Mouse (Mus musculus): ENCODE data around the gene Herpud1. TPM values are rescaled to one million over a fixed set of nuclear protein-coding genes. Genes with fewer than 3 reads are reported as not detected.

Herpud1 gene
- total and polyA plus RNA-seq, 3 experiments = 124 to 257 (median 206) TPM

- Histone ChIP-seq H3K9me3 (replicated peaks; ENCODE audit: low read length) (peaks cover 6% of the 10 kb centered on the region), H3K9ac (ENCODE audit: insufficient read depth, low read depth) (peak overlapping the region; percentile 74), H3K79me2 (replicated peaks; ENCODE audit: control insufficient read depth, extremely low read depth, insufficient read depth, poor library complexity, severe bottlenecking) (peaks cover 42% of the 10 kb centered on the region), H3K36me3 (replicated peaks in 1 of 2; ENCODE audit: control insufficient read depth in 1 of 2, insufficient read depth in 1 of 2, low read length in 1 of 2) (peaks cover 14 to 24% of the 10 kb centered on the region in 2 experiments), H3K27me3 (replicated peaks) (no peaks in the 10 kb centered on the region), H3K4me3 (replicated peaks in 1 of 3; ENCODE audit: low read depth in 2 of 3, low read length in 2 of 3, poor library complexity in 1 of 3) (peak overlapping the region; percentile 52 to 71 (median 54)), H3K27ac (ENCODE audit: insufficient read depth, low read depth) (peak overlapping the region; percentile 56), H3K4me2 (ENCODE audit: insufficient read depth, low read depth, poor library complexity, severe bottlenecking) (peak overlapping the region; percentile 59), H3K4me1 (ENCODE audit: control insufficient read depth in 1 of 2, insufficient read depth in 2 of 2) (peaks cover 7 to 34% of the 10 kb centered on the region in 2 experiments)
- DNase-seq (ENCODE audit: extremely low read depth) = no peak
- in situ Hi-C loops (cut with MboI; ENCODE audit: low pct_ligation_motif_present, low pct_unique_long_range_greater_than_20kb, low sequenced_read_pairs) (no loop called here), dilution Hi-C loops (cut with MboI; ENCODE audit: extremely low pct_ligation_motif_present, extremely low pct_unique_long_range_greater_than_20kb, low sequenced_read_pairs) (no loop called here)
- TF ChIP-seq CHD1 (IDR thresholded peaks at IDR 0.05; ENCODE audit: low read depth, low read length) (0 out of 2 replicates have a peak, but pooled peaks have one; percentile 28), MAZ (IDR thresholded peaks at IDR 0.05; ENCODE audit: low read depth, low read length) (no peak)
These were observed 578 bp upstream of the Herpud1 start for GRCm38 (mm10) chr8:94385506-94386213.

- H3K4me1 ChIP-seq (ENCODE audit: control insufficient read depth in 1 of 2, insufficient read depth in 2 of 2) = peaks cover 11 to 45% of the 10 kb centered on the region in 2 experiments
- dilution Hi-C loops (cut with MboI; ENCODE audit: extremely low pct_ligation_motif_present, extremely low pct_unique_long_range_greater_than_20kb, low sequenced_read_pairs) = no loop called here
- H3K9ac ChIP-seq (ENCODE audit: insufficient read depth, low read depth) = peak overlapping the region; percentile 95
- H3K27me3 ChIP-seq (replicated peaks) = no peaks in the 10 kb centered on the region
- H3K79me2 ChIP-seq (replicated peaks; ENCODE audit: control insufficient read depth, extremely low read depth, insufficient read depth, poor library complexity, severe bottlenecking) = peaks cover 52% of the 10 kb centered on the region
- H3K4me2 ChIP-seq (ENCODE audit: insufficient read depth, low read depth, poor library complexity, severe bottlenecking) = 0 out of 2 replicates have a peak overlapping the region, but pooled peaks have one; percentile 76
- H3K27ac ChIP-seq (ENCODE audit: insufficient read depth, low read depth) = peak overlapping the region; percentile 87
- H3K36me3 ChIP-seq (replicated peaks in 1 of 2; ENCODE audit: control insufficient read depth in 1 of 2, insufficient read depth in 1 of 2, low read length in 1 of 2) = peaks cover 29 to 39% of the 10 kb centered on the region in 2 experiments
- peak overlapping the region; percentile 71 to 97 (median 92) for H3K4me3 ChIP-seq (replicated peaks in 1 of 3; ENCODE audit: low read depth in 2 of 3, low read length in 2 of 3, poor library complexity in 1 of 3)
- DNase-seq (ENCODE audit: extremely low read depth) = peak; percentile 89
- in situ Hi-C loops (cut with MboI; ENCODE audit: low pct_ligation_motif_present, low pct_unique_long_range_greater_than_20kb, low sequenced_read_pairs) = no loop called here
- peaks cover 6% of the 10 kb centered on the region for H3K9me3 ChIP-seq (replicated peaks; ENCODE audit: low read length)
- no peak for TF ChIP-seq NRF1 (IDR thresholded peaks at IDR 0.05; ENCODE audit: low read depth, low read length)
- peak; percentile 83 for TF ChIP-seq BHLHE40 (IDR thresholded peaks at IDR 0.05; ENCODE audit: low read depth, low read length)
- no peak; the same call in 1 of the 2 replicates for TF ChIP-seq MYC (IDR thresholded peaks at IDR 0.05; ENCODE audit: low read depth, low read length)
- no peak for TF ChIP-seq ELF1 (IDR thresholded peaks at IDR 0.05; ENCODE audit: low read depth, low read length)
- TF ChIP-seq ETS1 (conservative IDR thresholded peaks at IDR 0.05; ENCODE audit: low read depth, low read length) = peak; percentile 59
- no peak for TF ChIP-seq CHD1 (IDR thresholded peaks at IDR 0.05; ENCODE audit: low read depth, low read length)
- no peak for TF ChIP-seq ZC3H11A (IDR thresholded peaks at IDR 0.05; ENCODE audit: low read depth, low read length)
- peak; percentile 66; the same call in 1 of the 2 replicates for TF ChIP-seq CHD2 (IDR thresholded peaks at IDR 0.05; ENCODE audit: low read length)
- no peak for TF ChIP-seq TBP (conservative IDR thresholded peaks at IDR 0.05; ENCODE audit: low read depth, low read length)
- TF ChIP-seq E2F4 (IDR thresholded peaks at IDR 0.05; ENCODE audit: insufficient replicate concordance, low read depth, low read length) = no peak
- no peak; the same call in 1 of the 2 replicates for TF ChIP-seq ZMIZ1 (IDR thresholded peaks at IDR 0.05; ENCODE audit: low read depth, low read length)
- TF ChIP-seq USF1 (IDR thresholded peaks at IDR 0.05; ENCODE audit: low read depth, low read length) = peak; percentile 81
- TF ChIP-seq NELFE (IDR thresholded peaks at IDR 0.05; ENCODE audit: low read depth, low read length) = no peak
- TF ChIP-seq MEF2A (IDR thresholded peaks at IDR 0.05; ENCODE audit: borderline replicate concordance, low read depth, low read length) = peak; percentile 19; the same call in 1 of the 2 replicates
- TF ChIP-seq EP300 (IDR thresholded peaks at IDR 0.05; ENCODE audit: low read length) = no peak
- no peak for TF ChIP-seq UBTF (IDR thresholded peaks at IDR 0.05; ENCODE audit: low read depth, low read length)
- no peak for TF ChIP-seq JUND (conservative IDR thresholded peaks at IDR 0.05; ENCODE audit: low read depth, low read length)
- no peak; the same call in 1 of the 2 replicates for TF ChIP-seq USF2 (conservative IDR thresholded peaks at IDR 0.05; ENCODE audit: low read depth, low read length)
- peak; percentile 56 for TF ChIP-seq POLR2A (IDR thresholded peaks at IDR 0.05; ENCODE audit: low read depth, low read length)
- TF ChIP-seq POLR2AphosphoS2 (IDR thresholded peaks at IDR 0.05; ENCODE audit: low read depth, low read length) = peak; percentile 93; the same call in 1 of the 2 replicates
- peak; percentile 93 for TF ChIP-seq SIN3A (IDR thresholded peaks at IDR 0.05; ENCODE audit: low read length)
- TF ChIP-seq MAFK (IDR thresholded peaks at IDR 0.05; ENCODE audit: insufficient replicate concordance, low read length) = no peak
- 0 out of 2 replicates have a peak, but pooled peaks have one; percentile 1 for TF ChIP-seq SMC3 (IDR thresholded peaks at IDR 0.05; ENCODE audit: low read depth, low read length)
- no peak for TF ChIP-seq ZKSCAN1 (IDR thresholded peaks at IDR 0.05; ENCODE audit: borderline replicate concordance, low read depth, low read length)
- TF ChIP-seq HCFC1 (IDR thresholded peaks at IDR 0.05; ENCODE audit: low read depth, low read length) = no peak; the same call in 1 of the 2 replicates
- TF ChIP-seq MXI1 (IDR thresholded peaks at IDR 0.05; ENCODE audit: low read depth, low read length) = peak; percentile 99
- TF ChIP-seq RAD21 (IDR thresholded peaks at IDR 0.05; ENCODE audit: low read depth, low read length) = no peak
- TF ChIP-seq PAX5 (IDR thresholded peaks at IDR 0.05; ENCODE audit: low read length) = no peak
- TF ChIP-seq MAX (IDR thresholded peaks at IDR 0.05; ENCODE audit: low read length) = peak; percentile 80
These were observed 918 bp downstream of the Herpud1 start for GRCm38 (mm10) chr8:94387027-94387684.
